Mouse (Mus musculus): ENCODE data around the gene Mmel1.

- TF ChIP-seq POLR2A (IDR thresholded peaks at IDR 0.05; ENCODE audit: low read depth, low read length) (no peak), CTCF (IDR thresholded peaks at IDR 0.05; ENCODE audit: extremely low read depth, insufficient read length, insufficient replicate concordance, low read depth, low read length) (no peak)
Measured at GRCm38 (mm10) chr4:154943323-154944039, 74.1 kb downstream of the Mmel1 start.

All from small intestine, adult 2 months (tissue).